Mouse (Mus musculus) myocyte (in vitro differentiated cells): ENCODE data around the gene Cbx7. TPM values are rescaled to one million over a fixed set of nuclear protein-coding genes. Genes with fewer than 3 reads are reported as not detected.

Experiments used
- H3K27me3 ChIP-seq: one replicate; pipeline ENCODE4 v1.6.1; 2011; ENCODE audit not compliant: control insufficient read depth, insufficient read depth, insufficient read length
- H3K36me3 ChIP-seq: one replicate; pipeline ENCODE4 v1.6.1; 2011; ENCODE audit not compliant: control insufficient read depth, insufficient read depth
- H3K4me2 ChIP-seq: one replicate; pipeline ENCODE4 v1.6.1; 2011; ENCODE audit warnings: low read depth, control low read depth
- H3K4me3 ChIP-seq: one replicate; pipeline ENCODE4 v1.5.1; 2011; ENCODE audit warnings: mild to moderate bottlenecking, control low read depth, moderate library complexity
- H3K79me2 ChIP-seq: one replicate; pipeline ENCODE4 v1.6.1; 2011; ENCODE audit not compliant: control insufficient read depth, insufficient read depth
- H3ac ChIP-seq: one replicate; pipeline ENCODE4 v1.6.1; 2011; ENCODE audit not compliant: control insufficient read depth, insufficient read length
- CEBPB ChIP-seq: IDR thresholded peaks from 2 replicates; pipeline ENCODE4 v1.6.1; 2011; ENCODE audit warnings: mild to moderate bottlenecking, moderate library complexity; ENCODE audit not compliant: poor library complexity, insufficient read depth, severe bottlenecking
- E2F4 ChIP-seq: IDR thresholded peaks from one replicate; pipeline ENCODE4 v1.6.1; 2011; ENCODE audit warnings: mild to moderate bottlenecking, control low read depth, moderate library complexity; ENCODE audit not compliant: insufficient read depth
- MAX ChIP-seq: IDR thresholded peaks from one replicate; pipeline ENCODE4 v1.6.1; 2011; ENCODE audit warnings: low read depth, mild to moderate bottlenecking, control low read depth
- MYOD1 ChIP-seq, 3 experiments: IDR thresholded peaks; one replicate each; pipeline ENCODE4 v1.6.1; 2011; ENCODE audit warnings: control low read depth in 2 of 3, low read depth in 2 of 3, mild to moderate bottlenecking in 2 of 3, moderate library complexity in 1 of 3; ENCODE audit not compliant: insufficient read length in 2 of 3, control insufficient read depth in 1 of 3
- MYOG ChIP-seq, 3 experiments: IDR thresholded peaks; one replicate each; pipeline ENCODE4 v1.6.1; 2011; ENCODE audit warnings: control low read depth in 2 of 3, low read depth in 2 of 3, mild to moderate bottlenecking in 2 of 3; ENCODE audit not compliant: insufficient read length in 2 of 3, control insufficient read depth in 1 of 3, insufficient read depth in 1 of 3
- POLR2A ChIP-seq: IDR thresholded peaks from one replicate; pipeline ENCODE4 v1.6.1; 2011; ENCODE audit warnings: low read depth, mild to moderate bottlenecking, control low read depth, moderate library complexity; ENCODE audit not compliant: insufficient read length
- POLR2AphosphoS2 ChIP-seq: IDR thresholded peaks from one replicate; pipeline ENCODE4 v1.6.1; 2011; ENCODE audit warnings: low read depth, control low read depth; ENCODE audit not compliant: insufficient read length
- REST ChIP-seq: IDR thresholded peaks from one replicate; pipeline ENCODE4 v1.6.1; 2011; ENCODE audit warnings: mild to moderate bottlenecking, control low read depth, moderate library complexity; ENCODE audit not compliant: insufficient read depth, insufficient read length
- SRF ChIP-seq: IDR thresholded peaks from one replicate; pipeline ENCODE4 v1.6.1; 2011; ENCODE audit warnings: low read depth; ENCODE audit not compliant: control insufficient read depth, insufficient read length
- TCF12 ChIP-seq: IDR thresholded peaks from one replicate; pipeline ENCODE4 v1.6.1; 2011; ENCODE audit warnings: mild to moderate bottlenecking, control low read depth; ENCODE audit not compliant: poor library complexity, insufficient read depth, severe bottlenecking
- TCF3 ChIP-seq: IDR thresholded peaks from one replicate; pipeline ENCODE4 v1.6.1; 2011; ENCODE audit warnings: low read depth, control low read depth; ENCODE audit not compliant: insufficient read length
- USF1 ChIP-seq: IDR thresholded peaks from one replicate; pipeline ENCODE4 v1.6.1; 2011; ENCODE audit warnings: low read depth, mild to moderate bottlenecking, control low read depth, moderate library complexity
- polyA plus RNA-seq: library from polyadenylated mRNA; unstranded; fragments of >200 nt; fragmentation: generic; extraction: Trizol; gene quantifications from one replicate; pipeline ENCODE4 v1.2.1, GENCODE M21; 2012; ENCODE audit warnings: missing spikeins

Gene Cbx7
- polyA plus RNA-seq, 1 experiment = 4.7 TPM

DNA sequence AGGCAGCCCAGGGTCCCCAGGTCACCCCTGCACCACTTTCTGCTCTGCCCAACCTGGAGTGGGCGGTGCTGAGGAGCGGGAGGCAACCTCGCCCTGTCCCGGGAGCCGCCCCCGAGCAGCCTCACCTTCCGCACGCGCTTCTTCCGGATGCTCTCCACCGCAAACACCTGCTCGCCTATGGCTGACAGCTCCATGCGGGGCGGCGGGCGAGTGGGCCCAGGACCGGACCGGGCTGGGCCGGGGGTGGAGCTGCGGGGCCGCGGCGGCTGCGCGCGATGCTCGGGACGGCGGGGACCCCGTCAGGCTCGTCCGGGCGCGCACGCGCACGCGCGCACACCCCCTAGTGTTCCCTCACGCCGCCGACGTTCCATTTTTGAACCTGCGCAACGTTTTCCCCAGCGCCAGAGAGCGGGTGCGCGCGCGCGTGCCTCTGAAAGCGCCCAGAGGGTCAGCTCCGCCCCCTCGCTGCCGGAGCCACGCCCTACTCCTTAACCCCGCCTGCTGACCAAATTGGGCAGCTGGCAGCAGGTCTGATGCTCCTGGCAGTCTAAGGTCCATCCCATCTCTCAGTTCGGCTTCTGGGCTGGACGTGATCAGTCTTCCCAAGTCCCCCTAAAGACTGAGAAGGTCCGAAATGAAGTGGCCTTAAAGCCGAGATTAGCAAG is 38.5 kb downstream of the Cbx7 start:
- Histone ChIP-seq H3K36me3 (no peaks in the 10 kb centered on the region), H3K4me3 (peak overlapping the region; percentile 15), H3K4me2 (peak overlapping the region; percentile 81), H3ac (peak overlapping the region; percentile 2), H3K79me2 (no peaks in the 10 kb centered on the region), H3K27me3 (no peaks in the 10 kb centered on the region)
- TF ChIP-seq MYOG (IDR thresholded peaks at IDR 0.05; ENCODE audit: control insufficient read depth in 1 of 3, insufficient read depth in 1 of 3, insufficient read length in 2 of 3, low read depth in 2 of 3) = peak in 2 of 3 experiments; percentile 7 to 75
- no peak for TF ChIP-seq CEBPB
- no peak for TF ChIP-seq TCF12
- TF ChIP-seq SRF = peak; percentile 93
- no peak for TF ChIP-seq MAX
- no peak for TF ChIP-seq USF1
- peak; percentile 47 for TF ChIP-seq POLR2A
- TF ChIP-seq MYOD1 (IDR thresholded peaks at IDR 0.05; ENCODE audit: control insufficient read depth in 1 of 3, insufficient read length in 2 of 3, low read depth in 2 of 3) = peak in 2 of 3 experiments; percentile 25 to 74
- TF ChIP-seq REST = no peak
- peak; percentile 29 for TF ChIP-seq E2F4
- no peak for TF ChIP-seq TCF3
- no peak for TF ChIP-seq POLR2AphosphoS2

DNA sequence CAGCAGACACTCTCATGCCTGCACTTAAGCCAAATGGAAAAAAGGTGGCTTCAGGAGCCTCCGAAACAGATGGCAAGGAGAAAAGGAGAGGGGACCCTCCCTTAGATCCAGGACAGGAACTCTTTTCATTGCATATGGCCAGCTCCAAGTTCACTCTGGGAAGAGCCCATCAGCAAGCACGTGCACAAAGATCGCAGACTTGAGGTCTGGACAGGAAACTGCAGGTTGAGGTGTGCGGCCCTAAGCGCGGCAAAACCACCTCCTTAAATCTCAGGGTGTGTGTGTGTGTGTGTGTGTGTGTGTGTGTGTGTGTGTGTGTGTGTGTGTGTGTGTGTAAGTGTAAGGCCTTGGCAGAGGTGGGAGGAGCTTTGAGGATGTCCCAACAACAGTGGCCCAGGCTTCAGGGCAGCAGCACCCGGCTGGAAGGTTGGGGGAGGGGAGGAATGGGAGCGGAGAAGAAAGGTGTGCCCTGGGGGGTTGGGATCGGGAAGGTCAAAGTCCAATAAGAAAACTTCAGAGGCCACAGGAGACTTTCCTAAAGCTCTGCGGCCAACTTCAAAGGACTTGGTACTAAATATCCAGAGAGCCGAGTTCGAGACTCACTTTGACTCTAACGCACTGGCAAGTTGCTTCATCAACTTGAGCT is 39.3 kb downstream of the Cbx7 start:
- Histone ChIP-seq H3K27me3 (no peaks in the 10 kb centered on the region), H3K79me2 (no peaks in the 10 kb centered on the region), H3K36me3 (no peaks in the 10 kb centered on the region), H3K4me2 (peak overlapping the region; percentile 81), H3K4me3 (peak overlapping the region; percentile 15), H3ac (peak overlapping the region; percentile 2)
- no peak for TF ChIP-seq E2F4
- TF ChIP-seq MYOD1 (IDR thresholded peaks at IDR 0.05; ENCODE audit: control insufficient read depth in 1 of 3, insufficient read length in 2 of 3, low read depth in 2 of 3) = no peak
- no peak for TF ChIP-seq MAX
- TF ChIP-seq CEBPB = no peak
- TF ChIP-seq SRF = no peak
- TF ChIP-seq POLR2AphosphoS2 = no peak
- TF ChIP-seq REST = no peak
- TF ChIP-seq TCF3 = no peak
- TF ChIP-seq USF1 = no peak
- no peak for TF ChIP-seq POLR2A
- no peak for TF ChIP-seq MYOG (IDR thresholded peaks at IDR 0.05; ENCODE audit: control insufficient read depth in 1 of 3, insufficient read depth in 1 of 3, insufficient read length in 2 of 3, low read depth in 2 of 3)
- TF ChIP-seq TCF12 = no peak

DNA sequence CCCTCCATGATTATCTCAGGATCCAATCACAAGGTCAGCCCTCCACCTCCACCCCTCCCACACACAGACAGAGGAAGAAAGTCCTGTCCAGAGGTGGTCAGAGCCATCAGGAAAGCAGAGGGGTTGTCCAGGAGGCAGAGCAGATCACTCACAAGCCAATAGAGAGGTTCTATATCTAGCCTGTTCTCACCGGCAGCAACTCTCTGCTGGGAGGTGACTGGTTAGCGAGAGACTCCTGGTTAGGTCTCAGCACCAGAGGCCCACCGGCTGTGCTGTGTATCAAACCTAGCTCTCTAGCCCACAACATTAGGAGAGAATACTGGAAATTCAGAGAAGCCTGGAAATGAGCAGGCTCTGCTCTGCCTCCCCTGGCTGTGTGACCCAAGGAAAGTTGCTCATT is 41.2 kb downstream of the Cbx7 start:
- Histone ChIP-seq H3K4me2 (no peak overlapping the region), H3ac (no peak overlapping the region), H3K4me3 (no peak overlapping the region), H3K27me3 (no peaks in the 10 kb centered on the region), H3K79me2 (no peaks in the 10 kb centered on the region), H3K36me3 (no peaks in the 10 kb centered on the region)
- TF ChIP-seq USF1 (no peak), POLR2AphosphoS2 (no peak), SRF (no peak), CEBPB (no peak), REST (no peak), TCF3 (no peak), MAX (no peak)

DNA sequence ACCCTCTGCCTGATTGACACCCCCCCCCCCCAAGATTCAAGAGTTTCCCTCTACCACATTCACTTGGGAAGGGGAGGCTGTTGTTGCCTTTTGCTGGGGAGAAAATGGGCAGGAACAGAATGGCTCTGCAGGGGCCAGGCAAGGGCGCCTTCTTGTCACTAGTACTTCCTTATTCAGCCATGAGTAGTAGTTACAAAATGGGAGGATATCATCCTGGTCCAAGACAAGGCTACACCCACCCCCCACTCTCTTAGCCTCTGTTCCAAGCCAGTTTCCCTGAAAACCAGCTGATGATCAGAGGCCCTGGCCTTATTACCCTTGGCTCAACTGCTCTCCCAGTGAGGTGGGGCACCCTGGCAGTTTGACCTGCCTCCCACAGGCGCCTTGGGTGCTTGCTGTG is 42.2 kb downstream of the Cbx7 start:
- TF ChIP-seq REST (no peak), E2F4 (no peak), MYOD1 (IDR thresholded peaks at IDR 0.05; ENCODE audit: control insufficient read depth in 1 of 3, insufficient read length in 2 of 3, low read depth in 2 of 3) (no peak), TCF12 (no peak), MYOG (IDR thresholded peaks at IDR 0.05; ENCODE audit: control insufficient read depth in 1 of 3, insufficient read depth in 1 of 3, insufficient read length in 2 of 3, low read depth in 2 of 3) (no peak), CEBPB (no peak), POLR2A (no peak), SRF (no peak), POLR2AphosphoS2 (no peak), TCF3 (no peak), USF1 (no peak)

DNA sequence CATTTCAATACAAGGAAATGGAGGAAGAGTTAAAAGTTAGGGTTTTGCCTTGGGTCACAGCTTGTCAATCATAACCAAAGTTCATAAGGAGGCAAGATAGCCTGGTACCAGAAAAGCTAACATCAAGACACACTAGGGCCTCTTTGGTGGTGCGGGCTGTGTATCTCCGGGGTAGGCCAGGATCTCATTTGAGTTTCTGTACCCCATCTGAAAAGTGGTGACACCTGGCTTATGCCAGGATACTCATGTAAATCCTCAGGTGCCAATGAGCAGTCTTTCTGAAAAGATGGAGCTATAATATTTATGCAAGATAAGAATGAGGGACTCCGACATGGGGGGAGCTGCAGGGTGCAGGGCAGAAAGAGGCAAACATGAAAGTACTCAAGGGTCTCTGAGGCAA is 42.6 kb downstream of the Cbx7 start:
- no peaks in the 10 kb centered on the region for H3K79me2 ChIP-seq
- H3K4me3 ChIP-seq = peak overlapping the region; percentile 19
- H3K27me3 ChIP-seq = no peaks in the 10 kb centered on the region
- H3ac ChIP-seq = peak overlapping the region; percentile 3
- TF ChIP-seq MYOD1 (IDR thresholded peaks at IDR 0.05; ENCODE audit: control insufficient read depth in 1 of 3, insufficient read length in 2 of 3, low read depth in 2 of 3) (no peak), POLR2AphosphoS2 (no peak), USF1 (no peak), CEBPB (no peak), REST (no peak), TCF3 (no peak), SRF (no peak), TCF12 (no peak), POLR2A (no peak), MYOG (IDR thresholded peaks at IDR 0.05; ENCODE audit: control insufficient read depth in 1 of 3, insufficient read depth in 1 of 3, insufficient read length in 2 of 3, low read depth in 2 of 3) (no peak), MAX (no peak), E2F4 (no peak)
- H3K4me2 ChIP-seq = peak overlapping the region; percentile 92
- H3K36me3 ChIP-seq = no peaks in the 10 kb centered on the region

More for the DNA sequence above, 42.2 kb downstream of the Cbx7 start:
- H3ac ChIP-seq = no peak overlapping the region
- H3K36me3 ChIP-seq = no peaks in the 10 kb centered on the region
- H3K79me2 ChIP-seq = no peaks in the 10 kb centered on the region
- H3K4me2 ChIP-seq = no peak overlapping the region
- no peak overlapping the region for H3K4me3 ChIP-seq
- H3K27me3 ChIP-seq = no peaks in the 10 kb centered on the region
